Mouse (Mus musculus): Measurements from ENCODE around the gene Gm382.

Gm382 gene

DNA sequence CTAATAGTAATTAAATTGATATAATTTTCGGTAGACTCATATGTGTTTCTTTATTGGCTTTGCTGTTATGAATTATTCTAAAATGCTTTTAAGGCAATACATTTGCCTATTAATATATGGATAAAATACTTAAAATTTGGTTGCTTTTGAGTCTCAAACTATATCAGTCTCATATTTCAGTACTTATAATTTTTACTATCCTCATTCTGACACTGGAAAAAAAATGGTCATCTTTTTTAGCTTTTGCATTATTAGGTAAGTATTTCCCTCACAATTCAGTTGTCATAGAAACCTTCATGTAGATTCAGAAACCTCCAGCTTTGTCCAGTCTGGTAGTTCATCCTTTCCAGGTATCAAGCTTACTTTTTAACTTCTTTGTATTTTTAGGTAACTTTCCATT lies at the start of gene Gm382:
Gene Gm382 (plus strand): TSS at position 301 of the 400 bp plus-strand sequence.
- DNase-seq = no peak

DNA sequence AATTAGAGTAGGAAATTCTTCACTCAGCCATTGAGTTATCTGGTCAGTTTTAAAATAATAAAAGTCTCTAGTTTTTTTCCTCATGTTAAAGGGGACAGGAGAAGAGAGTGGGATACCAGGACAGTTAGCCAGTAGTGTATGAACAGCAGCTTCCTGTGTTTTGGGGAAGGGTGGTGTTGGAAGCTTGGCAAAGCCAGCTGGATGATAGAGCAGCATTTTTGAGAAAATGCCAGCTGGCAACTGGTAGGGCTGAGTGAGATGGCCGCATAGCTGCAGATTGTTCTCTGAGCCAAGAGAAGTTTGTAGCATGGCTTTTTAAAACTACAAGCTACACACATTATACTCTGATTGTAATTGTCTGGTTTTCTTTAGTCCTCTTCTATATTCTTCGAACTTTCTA lies 30.4 kb downstream of the Gm382 start:
- no peak for DNase-seq

DNA sequence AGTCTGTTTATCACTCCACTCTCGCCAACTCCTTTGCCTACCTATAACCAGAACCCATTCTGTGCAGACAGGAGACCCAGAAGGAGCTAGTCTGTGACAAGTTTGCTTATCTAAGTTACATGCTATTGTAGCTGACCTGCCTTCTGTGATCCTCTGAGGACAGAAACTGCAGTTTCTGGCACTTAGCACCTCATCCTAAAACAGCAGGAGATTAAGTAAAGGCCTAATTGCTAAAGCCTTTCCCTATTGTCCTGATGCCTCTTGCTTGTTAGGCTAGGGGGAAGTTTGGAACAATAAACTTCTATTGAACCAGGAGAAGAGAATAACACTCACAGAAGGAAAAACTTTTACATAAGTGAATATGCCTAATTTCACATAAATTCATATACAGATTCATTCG lies 51.5 kb downstream of the Gm382 start:
- no peak for DNase-seq

DNA sequence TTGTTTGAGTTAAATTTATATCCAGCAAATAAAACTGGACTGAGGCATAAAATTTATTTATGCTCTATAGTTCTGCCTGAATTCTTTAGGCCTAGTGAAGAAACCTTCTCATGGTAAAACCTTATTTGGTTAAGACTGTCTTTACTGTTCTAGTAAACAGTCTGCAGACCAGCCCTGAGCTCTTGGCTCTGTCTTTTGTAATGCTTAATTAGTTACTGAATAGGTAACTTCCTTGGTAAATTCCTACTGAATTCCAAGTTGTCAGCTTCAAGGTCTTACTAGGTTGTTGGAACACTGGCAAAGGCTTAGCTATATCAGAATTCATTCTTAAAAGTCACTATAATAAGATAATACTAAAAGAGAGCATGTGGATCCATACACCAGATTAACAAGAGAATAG lies 53.3 kb downstream of the Gm382 start:
- DNase-seq = no peak

DNA sequence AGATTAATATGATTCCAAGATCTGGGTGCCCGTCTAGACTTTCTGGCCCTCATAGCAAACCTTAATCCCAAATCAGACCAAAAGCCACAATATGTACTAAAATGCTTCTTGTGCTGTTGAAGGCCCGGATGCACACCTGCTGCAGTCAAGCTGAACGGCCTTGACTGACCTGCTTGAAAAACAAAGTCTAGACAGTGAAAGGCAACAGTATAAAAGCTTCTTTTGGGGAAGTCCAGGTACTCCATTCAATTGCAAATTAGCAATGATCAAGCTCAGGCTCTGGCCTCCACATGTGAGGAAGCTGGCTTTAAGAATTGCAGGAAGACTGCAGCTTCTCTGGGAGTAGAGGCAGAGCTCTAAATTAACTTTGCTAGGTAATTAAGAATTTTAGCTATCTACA lies 54.2 kb downstream of the Gm382 start:
- DNase-seq = no peak

DNA sequence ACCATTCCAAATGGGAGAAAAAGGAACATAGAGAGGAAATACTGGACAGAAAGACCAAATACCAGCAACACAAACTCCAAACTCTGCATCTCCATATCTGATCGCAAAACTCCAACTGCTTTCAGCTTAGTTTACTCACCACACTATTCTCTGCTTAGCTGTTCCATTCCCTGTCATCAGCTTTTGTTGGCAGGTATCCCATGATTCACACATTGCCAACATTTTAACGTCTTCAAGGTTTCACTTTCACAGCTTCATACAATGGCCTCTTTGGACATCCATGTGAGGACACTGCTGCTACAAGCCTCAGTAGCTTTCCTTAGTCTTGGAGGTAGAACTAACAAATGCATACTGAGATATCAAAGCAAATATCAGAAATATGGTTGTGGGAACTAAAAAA lies 64.6 kb downstream of the Gm382 start:
- no peak for DNase-seq

Measured in layer of hippocampus, adult 9-11 months (tissue).